Mouse (Mus musculus) C2C12 (cell line): ENCODE results near the gene Rcc2. TPM values are rescaled to one million over a fixed set of nuclear protein-coding genes. Genes with fewer than 3 reads are reported as not detected.

Experiments
- H3K27me3 ChIP-seq: one replicate; pipeline ENCODE4 v1.6.1; 2011; ENCODE audit not compliant: control insufficient read depth, insufficient read depth, insufficient read length
- H3K36me3 ChIP-seq: one replicate; pipeline ENCODE4 v1.6.1; 2011; ENCODE audit not compliant: control insufficient read depth, insufficient read depth
- H3K4me3 ChIP-seq: one replicate; pipeline ENCODE4 v1.5.1; 2011; ENCODE audit warnings: mild to moderate bottlenecking, control low read depth; ENCODE audit not compliant: poor library complexity, insufficient read depth, severe bottlenecking
- H3K79me2 ChIP-seq: one replicate; pipeline ENCODE4 v1.6.1; 2011; ENCODE audit not compliant: control insufficient read depth, insufficient read depth
- H3K79me3 ChIP-seq: one replicate; pipeline ENCODE4 v1.6.1; 2011; ENCODE audit warnings: low read depth, control low read depth
- H3ac ChIP-seq: one replicate; pipeline ENCODE3; 2011; ENCODE audit warnings: low read depth; ENCODE audit not compliant: control insufficient read depth, insufficient read length
- CEBPB ChIP-seq: IDR thresholded peaks from one replicate; pipeline ENCODE4 v1.6.1; 2011; ENCODE audit warnings: low read depth, mild to moderate bottlenecking, control low read depth, moderate library complexity
- CTCF ChIP-seq: IDR thresholded peaks from one replicate; pipeline ENCODE4 v1.5.1; 2011; ENCODE audit not compliant: control insufficient read depth, insufficient read depth, insufficient read length
- FOSL1 ChIP-seq: IDR thresholded peaks from one replicate; pipeline ENCODE4 v1.8.0; 2011; ENCODE audit warnings: mild to moderate bottlenecking, low read length; ENCODE audit not compliant: poor library complexity, insufficient read depth, severe bottlenecking
- MAX ChIP-seq: IDR thresholded peaks from one replicate; pipeline ENCODE4 v1.6.1; 2011; ENCODE audit warnings: mild to moderate bottlenecking, control low read depth
- MYOD1 ChIP-seq: IDR thresholded peaks from one replicate; pipeline ENCODE4 v1.6.1; 2011; ENCODE audit warnings: low read depth; ENCODE audit not compliant: control insufficient read depth, insufficient read length
- MYOG ChIP-seq: IDR thresholded peaks from one replicate; pipeline ENCODE4 v1.6.1; 2011; ENCODE audit not compliant: control insufficient read depth, insufficient read length; ENCODE audit errors: extremely low read depth
- USF1 ChIP-seq: IDR thresholded peaks from one replicate; pipeline ENCODE4 v1.6.1; 2011; ENCODE audit warnings: low read depth, mild to moderate bottlenecking, control low read depth, moderate library complexity
- polyA plus RNA-seq: library from polyadenylated mRNA; unstranded; fragments of >200 nt; fragmentation: generic; extraction: Trizol; gene quantifications from one replicate; pipeline ENCODE4 v1.2.1, GENCODE M21; 2012; ENCODE audit warnings: missing spikeins

The Rcc2 gene
- polyA plus RNA-seq, 1 experiment, result 213 TPM

- no peak for TF ChIP-seq MYOD1
- no peak for TF ChIP-seq USF1
- TF ChIP-seq CEBPB, result no peak
- no peak for TF ChIP-seq MAX
- TF ChIP-seq CTCF, result no peak
- TF ChIP-seq FOSL1, result no peak
- TF ChIP-seq MYOG, result no peak
- Histone ChIP-seq H3K27me3 (no peaks in the 10 kb centered on the region), H3ac (peak overlapping the region; percentile 4), H3K4me3 (no peak overlapping the region), H3K79me2 (peaks cover 71% of the 10 kb centered on the region), H3K79me3 (peaks cover 61% of the 10 kb centered on the region), H3K36me3 (peaks cover 50% of the 10 kb centered on the region)
Measured at GRCm38 (mm10) chr4:140704166-140704565, 3.8 kb downstream of the Rcc2 start.

DNA sequence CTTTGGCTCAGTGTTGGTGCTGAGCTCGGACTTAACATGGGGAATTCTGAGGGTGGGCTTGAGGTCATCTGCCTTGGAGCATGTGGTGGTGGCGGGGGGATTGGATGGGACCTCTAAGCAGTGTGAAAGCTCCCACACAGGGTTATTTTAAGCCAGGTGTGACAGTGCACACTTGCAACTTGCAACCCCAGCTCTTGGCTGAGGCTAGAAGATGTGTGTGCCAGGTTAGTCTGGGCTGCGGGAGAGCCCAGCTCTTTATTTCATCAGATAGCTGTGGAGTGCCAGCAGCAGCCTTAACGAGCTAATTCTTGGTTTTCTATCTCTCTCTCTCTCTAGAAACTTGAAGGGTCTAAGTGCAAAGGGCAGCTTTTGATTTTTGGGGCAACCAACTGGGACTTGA, 7.3 kb downstream of the Rcc2 start:
- Histone ChIP-seq H3K27me3 (no peaks in the 10 kb centered on the region), H3K36me3 (peaks cover 84% of the 10 kb centered on the region), H3ac (no peak overlapping the region), H3K4me3 (no peak overlapping the region), H3K79me3 (peaks cover 70% of the 10 kb centered on the region), H3K79me2 (peaks cover 94% of the 10 kb centered on the region)
- TF ChIP-seq FOSL1 (no peak), MAX (no peak), MYOD1 (no peak), MYOG (no peak), USF1 (no peak), CEBPB (no peak), CTCF (no peak)

DNA sequence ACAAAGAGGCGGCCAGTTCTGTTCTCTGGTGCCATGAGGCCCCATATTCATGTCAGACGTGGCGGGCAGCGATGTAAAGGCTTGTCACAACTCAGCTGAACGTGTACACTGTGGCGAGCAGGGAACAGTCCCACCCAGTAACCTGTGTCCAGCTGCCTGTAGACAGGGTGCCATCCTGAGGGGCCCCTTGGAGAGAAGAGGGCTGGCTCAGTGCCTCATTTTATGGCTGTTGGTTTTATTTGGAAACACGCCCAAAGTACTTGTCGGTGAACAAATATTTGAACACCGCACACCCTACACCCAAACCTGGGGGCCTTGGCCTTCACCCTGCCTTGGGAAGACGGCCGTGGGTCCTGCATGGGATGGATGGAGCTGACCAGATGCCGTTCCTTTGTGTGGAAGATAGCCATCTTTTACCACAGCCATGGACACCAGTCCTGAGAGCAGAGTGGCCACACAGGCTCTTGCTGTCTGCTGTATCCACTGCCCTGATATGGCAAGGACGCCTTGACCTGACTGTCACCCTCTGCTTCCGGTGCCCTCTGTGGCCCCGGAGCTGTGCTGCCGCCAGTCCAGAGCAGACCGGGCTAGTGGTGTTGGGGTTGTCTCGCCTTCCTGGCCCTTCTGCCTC, 8.1 kb downstream of the Rcc2 start:
- H3K79me2 ChIP-seq, result peaks cover 86% of the 10 kb centered on the region
- no peak overlapping the region for H3ac ChIP-seq
- H3K36me3 ChIP-seq, result peaks cover 92% of the 10 kb centered on the region
- peaks cover 62% of the 10 kb centered on the region for H3K79me3 ChIP-seq
- no peak overlapping the region for H3K4me3 ChIP-seq
- no peaks in the 10 kb centered on the region for H3K27me3 ChIP-seq
- TF ChIP-seq USF1 (no peak), MAX (no peak), MYOD1 (no peak), CTCF (no peak), FOSL1 (no peak), CEBPB (no peak), MYOG (no peak)

- Histone ChIP-seq H3ac (no peak overlapping the region), H3K79me2 (peaks cover 79% of the 10 kb centered on the region), H3K36me3 (peaks cover 97% of the 10 kb centered on the region), H3K27me3 (no peaks in the 10 kb centered on the region), H3K4me3 (no peak overlapping the region), H3K79me3 (peaks cover 57% of the 10 kb centered on the region)
- TF ChIP-seq MYOD1 (no peak), CEBPB (no peak), USF1 (no peak), MAX (no peak), MYOG (no peak), CTCF (no peak), FOSL1 (no peak)
Measured at GRCm38 (mm10) chr4:140709111-140709510, 8.8 kb downstream of the Rcc2 start.

DNA sequence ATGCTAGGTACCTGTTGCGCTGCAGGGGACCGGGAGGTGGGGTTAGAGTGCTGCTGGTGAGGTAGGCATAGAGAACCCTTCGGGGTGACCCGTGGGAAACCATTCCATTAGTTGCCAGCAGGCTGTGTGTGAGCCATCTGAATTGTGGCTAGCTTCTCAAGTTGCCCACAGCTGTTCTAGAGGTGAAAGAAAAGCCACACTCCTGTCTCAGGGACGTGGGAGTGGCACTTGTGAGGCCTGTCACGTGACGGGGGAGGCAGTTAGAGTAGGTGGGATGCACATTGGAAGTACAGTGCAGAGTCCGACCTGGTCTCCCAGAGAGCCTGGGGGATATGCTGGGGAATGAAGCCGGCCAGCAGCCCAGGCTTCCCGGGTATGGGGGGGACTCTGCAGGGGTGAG, 9.3 kb downstream of the Rcc2 start:
- TF ChIP-seq MYOG, result no peak
- TF ChIP-seq MYOD1, result no peak
- TF ChIP-seq MAX, result no peak
- TF ChIP-seq CTCF, result no peak
- no peak for TF ChIP-seq FOSL1
- TF ChIP-seq USF1, result no peak
- TF ChIP-seq CEBPB, result no peak
- H3K36me3 ChIP-seq, result peaks cover 97% of the 10 kb centered on the region
- H3K27me3 ChIP-seq, result no peaks in the 10 kb centered on the region
- peaks cover 56% of the 10 kb centered on the region for H3K79me3 ChIP-seq
- no peak overlapping the region for H3K4me3 ChIP-seq
- no peak overlapping the region for H3ac ChIP-seq
- H3K79me2 ChIP-seq, result peaks cover 74% of the 10 kb centered on the region

GRCm38 (mm10) chr4:140710781-140711180, 10.4 kb downstream of the Rcc2 start:
- TF ChIP-seq CEBPB (no peak), MYOG (no peak), CTCF (no peak), MAX (no peak), MYOD1 (no peak), USF1 (no peak), FOSL1 (no peak)

More at GRCm38 (mm10) chr4:140710781-140711180, 10.4 kb downstream of the Rcc2 start:
- H3K79me2 ChIP-seq, result peaks cover 69% of the 10 kb centered on the region
- H3K36me3 ChIP-seq, result peaks cover 97% of the 10 kb centered on the region
- no peak overlapping the region for H3K4me3 ChIP-seq
- peaks cover 44% of the 10 kb centered on the region for H3K79me3 ChIP-seq
- no peaks in the 10 kb centered on the region for H3K27me3 ChIP-seq
- H3ac ChIP-seq, result no peak overlapping the region
